Mouse (Mus musculus) thymus, adult 2 months (tissue): Measurements from ENCODE around the gene Pip5kl1. TPM values are rescaled to one million over a fixed set of nuclear protein-coding genes. Genes with fewer than 3 reads are reported as not detected.

Experiments used
- DNase-seq: peaks from one replicate; pipeline ENCODE4 v3.0.0; 2021
- H3K27ac ChIP-seq: fragments of 200-500 bp; 2 replicates; pipeline ENCODE4 v1.5.1; 2012; ENCODE audit warnings: low read length, control low read depth; ENCODE audit not compliant: control insufficient read depth, insufficient read depth
- H3K27me3 ChIP-seq: fragments of 200-500 bp; 2 replicates; pipeline ENCODE4 v1.6.1; 2012; ENCODE audit warnings: mild to moderate bottlenecking, low read length, moderate library complexity, mixed read lengths; ENCODE audit not compliant: control insufficient read depth, insufficient read depth
- H3K36me3 ChIP-seq: fragments of 200-500 bp; 2 replicates; pipeline ENCODE4 v1.6.1; 2012; ENCODE audit warnings: mild to moderate bottlenecking, low read length, moderate library complexity; ENCODE audit not compliant: control insufficient read depth, insufficient read depth
- H3K4me1 ChIP-seq: fragments of 200-500 bp; replicated peaks from 2 replicates; pipeline ENCODE4 v1.6.1; 2012; ENCODE audit warnings: low read length; ENCODE audit not compliant: control insufficient read depth, insufficient read depth
- H3K4me3 ChIP-seq: fragments of 200-500 bp; 2 replicates; pipeline ENCODE4 v1.5.1; 2012; ENCODE audit warnings: mild to moderate bottlenecking, low read length, control low read depth, moderate library complexity; ENCODE audit not compliant: control insufficient read depth, insufficient read depth
- CTCF ChIP-seq: fragments of 200-500 bp; IDR thresholded peaks from 2 replicates; pipeline ENCODE4 v1.5.1; 2012; ENCODE audit warnings: mild to moderate bottlenecking, control low read depth, low read length, moderate library complexity, borderline replicate concordance; ENCODE audit not compliant: control insufficient read depth, poor library complexity, insufficient read depth; ENCODE audit errors: extremely low read depth
- POLR2A ChIP-seq: fragments of 200-500 bp; IDR thresholded peaks from 2 replicates; pipeline ENCODE4 v1.6.1; 2012; ENCODE audit warnings: mild to moderate bottlenecking, low read length, control low read depth, moderate library complexity; ENCODE audit not compliant: control insufficient read depth, poor library complexity, insufficient read depth; ENCODE audit errors: extremely low read depth
- WGBS: fragments of 180-500 bp; shearing (Covaris S2); methylation state at CpG from one replicate; pipeline ENCODE4 v1.1.7; 2018; 5-methylcytosine and 5-hydroxymethylcytosine counted together
- polyA plus RNA-seq: library from polyadenylated mRNA; depleted of rRNA; stranded (reverse); fragments of >200 nt; gene quantifications from 2 replicates; pipeline ENCODE4 v1.2.3, GENCODE M21; 2012; rRNA removed

Pip5kl1 gene
- 0.92 and 1.1 TPM in 2 replicates for polyA plus RNA-seq

GRCm38 (mm10) chr2:32574497-32574896 is at the start of gene Pip5kl1:
TSS of gene Pip5kl1 (plus strand) at chr2:32574797.
- WGBS, result 88% methylated on average over 6 of the region's 6 CpGs
- 0 out of 2 replicates have a peak within 1 kb of the TSS, but pooled peaks have one; percentile 12 for H3K4me3 ChIP-seq

DNA sequence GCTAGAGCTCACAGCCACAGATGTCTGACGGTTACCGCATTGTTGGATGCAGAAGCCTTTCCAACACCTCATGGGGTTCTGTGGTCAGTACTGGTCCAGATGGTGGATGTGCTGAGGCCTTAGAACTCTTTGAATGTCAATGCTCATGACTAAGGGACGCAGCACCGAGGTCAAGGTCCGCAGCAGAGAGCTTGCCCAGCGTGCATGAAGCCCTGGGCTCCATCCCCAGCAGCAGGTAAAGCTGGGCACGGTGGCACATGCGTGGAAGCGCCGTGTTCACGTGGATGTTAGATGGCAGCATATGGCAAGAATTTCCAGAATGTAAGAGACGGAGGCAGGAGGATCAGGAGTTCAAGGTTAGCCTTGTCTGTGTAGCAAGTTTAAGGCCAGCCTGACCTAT is 48.8 kb upstream of the Pip5kl1 start:
- Histone ChIP-seq H3K4me1 (no peaks in the 10 kb centered on the region; the same call in 1 of the 2 replicates), H3K27ac (no peak overlapping the region), H3K27me3 (no peaks in the 10 kb centered on the region), H3K4me3 (no peak overlapping the region), H3K36me3 (no peaks in the 10 kb centered on the region)
- 97% methylated on average over 12 of the region's 12 CpGs for WGBS
- no peak for DNase-seq
- TF ChIP-seq POLR2A, result no peak
- TF ChIP-seq CTCF, result no peak

More at GRCm38 (mm10) chr2:32574497-32574896, at the start of gene Pip5kl1:
- peaks cover 16% of the 10 kb centered on the region for H3K4me1 ChIP-seq
- no peak for DNase-seq
- H3K36me3 ChIP-seq, result no peaks in the 10 kb centered on the region
- H3K27me3 ChIP-seq, result no peaks in the 10 kb centered on the region
- TF ChIP-seq POLR2A, result no peak
- no peak for TF ChIP-seq CTCF
- no peak within 1 kb of the TSS for H3K27ac ChIP-seq

DNA sequence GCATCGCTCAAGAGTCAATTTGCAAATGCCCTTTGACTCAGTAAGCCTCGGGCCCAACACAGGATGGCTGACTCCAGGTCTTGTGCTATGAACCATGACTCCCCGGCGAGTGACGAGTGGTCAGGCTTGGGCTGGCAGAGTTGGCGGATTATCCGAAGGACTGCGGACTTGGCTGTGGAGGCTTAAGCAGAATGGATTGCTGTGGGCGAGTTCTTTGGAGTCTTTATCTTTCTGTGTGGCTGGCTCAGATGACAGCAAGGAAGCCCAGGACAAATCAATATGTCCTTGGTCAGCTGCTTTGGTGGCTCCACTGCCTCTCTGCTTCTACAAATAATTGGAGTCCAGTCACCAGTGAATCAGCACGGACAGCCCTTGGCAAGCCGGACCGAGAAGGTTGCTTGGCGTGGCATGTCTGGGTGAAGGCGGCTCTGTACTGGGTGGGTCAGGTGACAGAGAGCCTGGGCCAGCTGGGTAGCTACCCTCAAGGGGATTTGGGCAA is 47.1 kb upstream of the Pip5kl1 start:
- Histone ChIP-seq H3K27me3 (no peaks in the 10 kb centered on the region), H3K36me3 (no peaks in the 10 kb centered on the region), H3K4me1 (no peaks in the 10 kb centered on the region; the same call in 1 of the 2 replicates), H3K4me3 (no peak overlapping the region), H3K27ac (no peak overlapping the region)
- TF ChIP-seq CTCF, result no peak
- WGBS, result 93% methylated on average over 14 of the region's 14 CpGs
- DNase-seq, result no peak

- no peak overlapping the region for H3K4me3 ChIP-seq
- WGBS, result 83% methylated on average over 1 of the region's 1 CpGs
- H3K4me1 ChIP-seq, result no peaks in the 10 kb centered on the region; the same call in 1 of the 2 replicates
- H3K27ac ChIP-seq, result no peak overlapping the region
- no peak for DNase-seq
- TF ChIP-seq CTCF (no peak), POLR2A (no peak)
- no peaks in the 10 kb centered on the region for H3K27me3 ChIP-seq
- H3K36me3 ChIP-seq, result no peaks in the 10 kb centered on the region
Observed at GRCm38 (mm10) chr2:32528326-32528725, 46.3 kb upstream of the Pip5kl1 start.

DNA sequence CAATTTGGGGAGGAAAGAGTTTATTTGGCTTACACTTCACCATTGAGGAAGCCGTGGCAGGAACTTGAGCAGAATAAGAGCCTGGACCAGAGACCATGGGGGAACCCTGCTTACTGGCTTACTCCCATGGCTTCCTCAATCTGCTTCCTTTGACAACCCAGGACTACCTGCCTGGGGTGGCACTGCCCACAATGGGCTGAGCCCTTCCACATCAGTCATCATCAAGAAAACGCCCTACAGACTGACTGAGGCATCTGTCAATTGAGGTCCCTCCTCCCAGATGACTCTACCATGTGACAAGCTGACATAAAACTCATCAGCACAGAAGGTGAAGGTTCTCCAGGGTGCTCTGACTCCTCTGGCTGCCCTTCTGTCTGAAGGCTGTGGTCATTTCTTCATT is 44.1 kb upstream of the Pip5kl1 start:
- no peak for DNase-seq
- H3K27me3 ChIP-seq, result no peaks in the 10 kb centered on the region
- WGBS, result 44% methylated on average over 2 of the region's 2 CpGs

GRCm38 (mm10) chr2:32533163-32533562 is 41.4 kb upstream of the Pip5kl1 start:
- no peak for DNase-seq
- Histone ChIP-seq H3K4me3 (no peak overlapping the region), H3K36me3 (no peaks in the 10 kb centered on the region), H3K4me1 (peaks cover 24% of the 10 kb centered on the region), H3K27ac (no peak overlapping the region), H3K27me3 (peaks cover 4% of the 10 kb centered on the region; the same call in 1 of the 2 replicates)
- WGBS, result 90% methylated on average over 2 of the region's 2 CpGs
- TF ChIP-seq POLR2A, result no peak
- no peak for TF ChIP-seq CTCF

More for the DNA sequence above, 44.1 kb upstream of the Pip5kl1 start:
- Histone ChIP-seq H3K36me3 (no peaks in the 10 kb centered on the region), H3K27ac (no peak overlapping the region), H3K4me1 (peaks cover 4% of the 10 kb centered on the region), H3K4me3 (no peak overlapping the region)
- TF ChIP-seq CTCF, result no peak
- TF ChIP-seq POLR2A, result no peak

DNA sequence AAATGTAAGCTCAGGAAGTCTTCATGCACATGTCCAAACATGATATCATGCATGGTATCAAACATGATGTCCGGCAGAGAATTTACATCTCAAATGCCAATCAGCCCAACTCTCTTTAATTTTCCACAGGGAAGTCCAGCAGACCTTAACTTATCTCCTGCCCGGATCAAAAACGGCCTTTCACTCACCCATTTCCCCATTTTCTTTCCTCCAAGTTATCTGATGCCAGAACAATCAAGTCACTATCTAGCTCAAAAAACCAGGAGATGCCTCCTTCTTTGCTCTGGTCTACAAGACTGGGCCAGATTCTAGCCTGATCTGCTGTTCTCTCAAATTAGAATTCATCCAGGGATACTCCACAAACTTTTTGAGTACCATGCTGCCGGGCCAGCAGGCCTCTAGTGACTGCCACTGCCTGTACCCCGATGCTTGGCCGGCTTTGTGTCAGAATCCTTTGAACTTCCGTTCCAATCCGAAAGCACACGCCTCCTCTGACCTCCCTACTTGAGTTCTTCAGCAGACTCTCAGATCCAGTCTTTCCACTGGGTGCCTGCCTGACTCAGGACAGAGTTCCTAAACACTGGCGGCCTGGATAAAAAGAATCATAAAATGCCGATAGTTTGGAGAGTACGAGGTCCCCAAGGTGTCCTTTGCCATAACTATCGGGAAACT is 40.4 kb upstream of the Pip5kl1 start:
- peak overlapping the region; percentile 6; the same call in 1 of the 2 replicates for H3K27ac ChIP-seq
- peak overlapping the region; percentile 52 for H3K4me3 ChIP-seq
- TF ChIP-seq CTCF (no peak), POLR2A (no peak)
- H3K4me1 ChIP-seq, result peaks cover 28% of the 10 kb centered on the region
- no peaks in the 10 kb centered on the region for H3K36me3 ChIP-seq
- H3K27me3 ChIP-seq, result peaks cover 7% of the 10 kb centered on the region; the same call in 1 of the 2 replicates
- peak; percentile 47 for DNase-seq
- 14% methylated on average over 13 of the region's 13 CpGs for WGBS
